Mouse (Mus musculus): Measurements from ENCODE around the gene Ilkap.

Ilkap gene

DNA sequence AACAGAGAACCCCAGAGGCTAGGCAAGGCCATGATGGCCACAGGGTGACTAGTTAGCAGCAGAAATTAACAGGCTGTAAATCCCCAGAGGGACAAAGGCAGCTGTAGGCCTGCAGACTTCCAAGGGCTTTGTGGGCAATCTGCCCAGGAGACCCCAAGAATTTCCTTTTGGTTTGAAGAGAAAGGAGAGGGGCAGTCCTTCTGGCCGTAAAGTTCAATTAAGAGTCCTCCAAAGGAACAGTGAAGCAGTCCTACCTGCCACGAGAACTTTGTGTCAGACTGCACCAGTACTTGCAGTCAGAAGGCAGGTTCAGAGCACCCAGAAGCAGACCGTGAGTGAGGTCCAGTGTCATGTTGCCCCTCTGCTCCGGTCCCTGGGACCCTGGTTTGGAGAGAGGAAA, 16.3 kb upstream of the Ilkap start:
- in situ Hi-C loops (cut with MseI, MboI) = no loop called here

DNA sequence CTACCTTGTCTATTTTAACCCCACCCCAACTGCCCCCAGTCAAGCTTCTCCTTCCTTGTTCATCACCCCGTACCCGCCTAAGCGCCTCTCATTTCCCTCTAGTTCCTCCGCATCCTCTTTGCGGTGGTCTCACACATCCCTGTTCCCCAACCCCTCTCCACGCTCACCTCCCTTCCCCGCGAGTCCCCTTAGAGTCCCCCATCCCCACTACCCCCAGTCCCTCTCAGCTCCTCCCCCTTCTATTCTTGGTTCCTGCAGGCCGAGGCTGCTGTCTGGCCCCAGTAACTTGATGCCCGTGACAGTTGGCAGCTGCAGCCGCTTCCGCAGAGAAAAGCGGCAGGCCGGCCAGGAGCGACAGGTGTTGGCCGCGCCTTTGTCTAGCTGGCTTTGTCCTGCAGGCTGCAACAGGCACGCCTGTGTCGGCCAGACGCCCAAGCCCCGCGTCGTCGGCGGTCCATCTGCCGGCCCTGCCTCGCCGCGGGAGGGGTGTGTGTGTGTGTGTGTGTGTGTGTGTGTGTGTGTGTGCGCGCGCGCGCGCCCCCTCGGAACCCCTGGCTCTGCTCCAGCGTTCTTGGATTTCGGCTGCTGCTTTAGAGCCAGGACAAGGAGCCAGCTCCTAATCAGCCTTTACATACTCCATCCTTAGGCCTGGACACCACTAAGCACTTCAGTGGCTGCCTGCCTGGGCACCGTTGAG, 15.4 kb upstream of the Ilkap start, which contains the start of gene Hes6:
TSS of gene Hes6 (minus strand) at position 141 of the 697 bp plus-strand sequence.
- in situ Hi-C loops (cut with MseI, MboI) = no loop called here

DNA sequence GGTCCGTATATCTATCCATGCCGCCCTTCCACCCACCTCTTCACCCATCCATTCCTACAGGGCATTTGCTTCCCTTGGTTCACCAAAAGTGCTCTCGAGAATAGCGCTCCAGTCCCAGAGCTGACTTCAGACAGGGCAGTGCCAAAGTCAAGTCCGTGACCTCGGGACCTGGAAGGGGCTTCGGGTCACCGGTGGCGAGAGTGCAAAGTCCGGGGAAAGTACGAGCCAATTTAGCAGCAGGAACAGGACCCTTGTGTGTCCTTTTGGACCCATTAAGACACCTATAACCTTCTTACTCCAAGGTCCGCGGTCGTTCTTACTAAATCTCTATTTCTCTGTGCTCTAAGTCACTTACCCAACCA, 14.9 kb upstream of the Ilkap start:
- in situ Hi-C loops (cut with MseI, MboI) = no loop called here

DNA sequence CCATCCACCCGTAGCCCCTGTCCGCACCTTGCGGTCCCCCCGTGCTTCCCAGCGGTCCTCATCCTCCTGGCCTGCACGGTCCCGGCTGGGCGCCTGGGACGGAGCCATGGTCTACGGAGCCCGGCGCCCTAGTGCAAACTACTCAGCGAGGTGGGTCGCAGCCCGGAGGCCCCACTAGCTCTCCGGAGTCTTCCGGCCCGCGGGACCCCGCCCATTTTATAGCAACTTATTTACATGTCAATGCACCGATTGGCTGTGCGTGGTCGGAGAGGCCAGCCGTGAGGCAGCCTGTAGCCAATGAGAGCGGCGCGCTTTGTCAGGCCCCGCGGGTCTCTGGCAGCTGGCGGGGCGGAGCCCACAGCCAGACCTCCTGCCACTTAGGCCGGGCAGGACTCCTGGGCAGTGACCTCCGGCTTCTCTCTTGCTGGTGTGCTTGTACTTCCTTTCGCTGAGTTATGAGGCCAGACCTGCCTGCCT, 14.5 kb upstream of the Ilkap start:
- in situ Hi-C loops (cut with MseI, MboI) = no loop called here

DNA sequence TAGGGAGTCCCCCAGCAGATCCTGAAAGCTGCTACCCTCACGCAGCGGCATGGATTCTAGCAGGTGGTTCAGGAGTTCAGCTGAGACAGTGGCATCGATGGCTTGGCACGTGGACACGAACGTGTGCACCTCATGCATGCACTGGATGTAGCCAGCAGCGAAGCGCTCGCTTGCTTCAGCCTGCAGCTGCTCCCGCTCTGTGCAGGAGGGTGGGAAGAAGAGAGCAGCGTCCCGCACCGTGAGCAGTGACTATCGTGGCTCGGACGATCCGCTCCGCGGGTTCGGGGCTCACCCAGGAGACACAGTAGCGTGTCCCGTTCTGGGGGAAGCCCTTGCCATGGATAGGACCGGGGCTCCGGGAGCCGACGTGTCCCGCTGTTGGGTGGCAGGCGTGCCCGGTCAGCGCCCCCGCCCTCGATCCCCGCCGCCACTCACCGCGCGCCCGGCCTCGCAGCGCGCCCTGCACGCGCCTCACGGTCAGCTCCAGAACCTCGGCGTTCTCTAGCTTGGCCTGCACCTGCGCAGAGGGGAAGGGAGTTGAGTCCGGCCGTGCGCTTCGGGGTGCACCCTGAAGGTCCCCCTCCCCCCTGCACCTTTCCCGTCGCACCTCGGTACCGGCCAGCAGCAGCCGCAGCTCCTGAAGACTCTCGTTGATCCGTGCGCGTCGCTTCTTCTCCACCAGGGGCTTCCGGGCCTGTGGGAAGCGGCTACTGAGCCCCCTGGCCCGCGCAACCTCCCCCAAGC, 13.8 kb upstream of the Ilkap start:
- in situ Hi-C loops (cut with MseI, MboI) = no loop called here

DNA sequence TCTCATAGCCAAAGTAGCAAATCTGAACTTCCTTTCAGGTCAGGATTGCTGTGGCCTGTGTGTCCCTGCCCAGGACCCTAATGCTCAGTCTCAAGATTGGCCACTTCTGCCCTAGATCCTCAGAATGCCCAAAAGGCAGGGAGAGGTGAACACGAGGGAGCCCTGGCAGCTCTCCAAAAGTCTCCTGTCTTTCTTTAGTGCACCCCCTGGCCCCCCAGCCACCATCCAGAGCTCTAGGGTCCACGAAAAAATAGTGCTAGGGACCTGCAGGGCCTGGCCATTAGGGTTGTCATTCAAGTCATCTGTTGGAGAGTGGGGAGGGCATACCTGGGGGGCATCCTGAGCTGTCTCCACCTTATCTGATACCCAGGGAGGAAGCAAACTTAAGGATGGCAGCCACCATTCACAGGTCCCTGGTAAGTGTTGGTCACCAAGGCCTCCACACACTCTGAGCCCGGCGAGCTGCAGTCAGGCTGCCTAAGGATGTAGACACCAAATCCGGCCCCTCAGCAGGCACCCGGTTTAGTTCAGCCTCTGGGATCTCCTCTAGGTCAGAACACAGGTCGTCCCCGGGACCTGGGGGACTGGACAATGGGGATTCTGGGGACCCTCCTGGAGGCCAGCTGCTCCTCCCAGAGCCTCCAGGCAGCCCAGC, 13.1 kb upstream of the Ilkap start:
- in situ Hi-C loops (cut with MseI, MboI) = no loop called here

DNA sequence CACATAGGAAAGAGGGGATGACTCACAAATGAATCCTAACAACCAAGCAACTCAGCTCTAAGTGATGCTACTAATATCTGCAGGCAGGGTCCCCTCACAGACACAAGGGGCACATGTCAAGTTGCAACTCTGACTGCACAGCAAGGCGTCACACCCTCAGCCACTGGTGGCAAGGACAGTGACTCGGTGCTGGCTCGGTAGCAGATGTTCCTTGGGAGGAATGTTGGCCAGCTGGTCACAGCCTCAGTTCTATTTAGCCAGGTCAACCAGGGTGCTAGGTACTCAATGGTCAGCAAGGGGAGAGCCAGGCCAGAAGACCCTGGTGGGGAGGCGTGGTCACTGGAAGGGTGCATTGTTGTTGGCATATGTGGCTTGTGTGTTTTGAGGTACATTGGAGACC, 9.2 kb upstream of the Ilkap start:
- in situ Hi-C loops (cut with MseI, MboI) = no loop called here

DNA sequence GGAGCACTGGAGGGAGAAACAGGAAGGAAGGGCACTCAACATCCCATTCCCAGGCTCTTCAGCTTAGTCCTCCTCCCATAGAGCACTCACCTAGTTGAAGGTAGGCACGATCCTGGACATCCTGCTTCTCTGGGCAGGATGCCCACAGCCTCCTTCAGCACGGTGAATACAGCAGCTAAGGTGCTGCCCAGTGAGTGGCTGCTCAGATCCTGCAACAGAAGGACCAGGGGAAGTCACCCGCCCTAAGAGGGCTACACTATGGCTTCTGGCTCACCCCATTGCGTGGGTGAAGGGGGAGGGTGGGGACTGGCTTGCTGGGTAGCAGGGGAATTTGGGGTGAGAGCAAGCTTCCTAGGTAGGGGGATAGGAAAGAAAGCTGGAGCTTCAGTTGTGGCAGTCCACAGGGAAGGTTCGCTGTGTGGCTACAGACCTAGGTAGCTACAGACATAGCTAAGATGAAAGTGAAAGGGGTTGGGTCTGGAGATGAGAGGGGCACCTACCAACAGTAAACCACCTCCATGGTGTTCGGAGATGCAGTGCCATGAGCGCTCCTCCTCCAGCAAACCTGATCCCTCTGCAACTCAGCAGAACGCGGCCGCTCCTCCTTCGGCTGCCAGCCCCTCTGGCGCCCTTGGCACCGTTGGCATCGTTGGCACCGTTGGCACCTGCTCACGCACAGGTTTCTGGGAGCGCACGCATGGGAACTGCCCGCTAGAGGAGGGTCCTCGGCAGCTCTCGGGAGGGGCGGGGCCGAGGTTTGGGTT, 7.0 kb upstream of the Ilkap start:
- in situ Hi-C loops (cut with MseI, MboI) = no loop called here

DNA sequence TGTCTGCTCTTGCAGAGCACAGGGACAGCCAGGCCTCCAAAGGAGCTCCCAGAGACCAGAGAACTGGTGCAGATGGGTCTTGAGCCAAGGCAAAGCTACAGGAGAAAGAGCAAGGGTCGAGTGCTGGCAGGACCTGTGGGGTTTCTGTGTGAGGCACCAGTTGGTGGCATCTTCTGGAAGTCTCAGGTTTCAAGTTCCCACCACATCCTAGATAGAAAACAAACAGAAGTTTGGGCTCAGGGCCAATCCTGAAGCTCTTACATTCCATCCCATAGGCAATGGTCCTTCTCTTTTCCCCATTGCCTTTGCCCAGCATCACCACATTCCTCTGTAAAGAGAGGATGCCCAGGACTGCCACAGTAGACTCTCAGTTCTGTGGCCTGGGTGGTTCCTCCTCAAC, 6.4 kb upstream of the Ilkap start:
- in situ Hi-C loops (cut with MseI, MboI) = no loop called here

DNA sequence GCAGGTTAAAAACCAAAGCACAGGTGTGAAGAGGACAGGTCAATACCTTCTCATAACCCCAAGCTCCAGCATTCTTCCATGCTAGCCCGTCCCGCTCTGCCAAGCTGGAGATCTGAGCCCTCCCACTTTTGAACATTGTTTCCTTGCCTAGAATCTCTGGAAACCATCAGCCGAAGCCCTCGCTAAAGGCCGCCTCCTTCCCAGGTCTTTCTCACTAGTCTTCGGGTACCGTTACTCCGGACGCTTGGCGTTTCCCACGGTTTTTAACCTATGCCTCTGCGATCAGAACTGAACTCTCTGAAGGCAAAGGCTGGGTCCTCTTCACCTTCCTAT, 722 bp downstream of the Ilkap start:
- in situ Hi-C loops (cut with MseI, MboI) = no loop called here

DNA sequence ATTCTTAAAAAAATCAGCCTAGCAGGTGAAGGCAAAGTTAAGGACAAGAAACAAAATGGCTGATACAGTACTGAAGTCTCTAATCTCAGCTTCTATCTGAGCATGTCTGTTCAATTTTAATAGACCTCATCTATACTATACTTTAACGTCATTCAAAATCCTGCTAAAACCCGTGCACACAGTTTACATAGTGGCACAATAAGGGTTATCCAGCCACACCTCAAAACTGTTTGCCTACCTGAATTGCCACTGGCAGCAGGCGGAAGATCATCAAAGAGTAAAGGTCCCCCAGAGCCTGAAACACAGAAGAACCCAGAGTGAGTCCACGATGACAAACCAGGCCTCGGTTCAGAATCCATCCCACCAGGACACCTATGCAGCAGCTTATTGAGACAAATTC, 8.2 kb downstream of the Ilkap start:
- in situ Hi-C loops (cut with MseI, MboI) = no loop called here

DNA sequence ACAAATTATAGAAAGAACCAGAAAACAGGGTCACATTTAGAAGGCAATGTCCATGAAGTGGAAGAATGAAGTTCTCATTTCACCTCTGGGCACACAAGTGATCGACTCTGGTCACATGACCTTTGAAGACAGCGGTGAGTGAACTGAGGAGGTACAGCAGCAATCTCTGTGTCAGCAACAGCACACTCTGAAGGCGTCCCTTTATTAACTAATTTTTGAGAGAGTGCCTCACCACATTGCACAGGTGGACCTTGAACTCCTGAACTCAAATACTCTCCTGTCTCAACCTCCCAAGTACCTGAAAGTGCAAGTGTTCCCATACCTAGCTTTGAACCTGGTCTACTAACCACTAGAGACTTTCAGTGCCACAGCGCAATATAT, 17.5 kb downstream of the Ilkap start:
- in situ Hi-C loops (cut with MseI, MboI) = no loop called here

DNA sequence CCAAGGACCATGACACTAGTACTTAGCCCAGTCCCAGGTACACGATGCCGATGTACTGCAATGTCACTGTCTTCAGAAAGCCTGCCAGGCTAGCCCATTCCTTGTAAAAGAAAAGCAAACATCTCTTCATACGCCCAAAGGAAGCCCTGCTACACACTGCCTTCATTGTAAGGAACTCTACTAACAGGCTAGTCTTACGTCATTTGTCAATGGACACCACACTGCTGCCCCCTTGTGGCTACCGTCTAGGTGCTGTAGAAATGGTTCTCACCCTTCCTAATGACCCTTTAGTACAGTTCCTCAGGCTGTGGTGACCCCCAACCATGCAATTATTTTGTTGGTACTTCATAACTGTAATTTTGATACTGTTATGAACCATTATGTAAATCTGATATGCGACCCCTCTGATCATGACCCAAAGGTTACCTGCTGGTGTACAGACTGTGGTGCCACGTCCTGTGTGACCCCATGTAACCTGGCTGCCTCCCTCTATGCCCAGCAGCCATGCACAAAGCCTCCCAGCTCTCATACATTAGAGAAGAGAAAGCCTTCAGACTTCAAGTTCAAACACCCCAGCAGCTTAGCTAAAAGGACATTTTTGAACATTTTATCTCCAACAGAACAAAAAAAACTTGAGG, 18.0 kb downstream of the Ilkap start:
- in situ Hi-C loops (cut with MseI, MboI) = no loop called here

DNA sequence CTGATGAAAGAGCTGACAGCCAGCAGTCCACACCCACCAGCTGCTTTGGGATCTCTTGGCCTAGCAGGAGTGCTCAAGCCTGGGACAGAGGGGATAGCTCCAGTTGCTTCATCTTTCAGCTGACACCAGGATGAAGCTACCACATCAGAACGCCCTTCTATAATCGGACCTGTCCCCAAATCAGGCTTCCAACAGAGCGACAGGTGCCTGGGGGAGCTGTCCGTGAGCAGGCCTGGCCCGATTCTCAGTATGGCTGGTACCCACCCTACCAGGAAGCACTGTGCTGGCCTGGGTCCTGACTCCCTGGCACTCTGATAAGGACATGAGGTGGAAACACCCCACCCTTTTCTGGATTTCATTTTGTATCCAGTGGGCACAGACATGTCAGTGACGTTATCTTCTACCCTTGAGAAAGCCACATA, 25.2 kb downstream of the Ilkap start:
- in situ Hi-C loops (cut with MseI, MboI) = no loop called here

DNA sequence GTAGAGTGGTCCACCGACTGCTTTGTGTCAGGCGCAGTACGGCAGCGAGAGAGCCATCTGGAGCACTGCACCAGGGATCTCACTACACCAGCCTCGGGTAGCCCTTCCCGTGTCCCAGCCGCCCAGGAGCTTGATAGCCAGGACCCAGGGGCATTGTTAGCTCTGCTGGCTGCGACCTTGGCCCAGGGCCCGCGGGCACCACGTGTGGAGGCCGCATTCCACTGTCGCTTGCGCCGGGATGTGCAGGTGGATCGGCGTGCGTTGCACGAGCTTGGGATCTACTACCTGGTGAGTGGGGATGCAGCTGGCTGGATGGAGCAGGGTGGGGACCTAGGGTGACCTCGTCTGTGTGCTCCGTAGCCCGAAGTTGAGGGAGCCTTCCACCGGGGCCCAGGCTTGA, 28.6 kb downstream of the Ilkap start:
- in situ Hi-C loops (cut with MseI, MboI) = no loop called here

DNA sequence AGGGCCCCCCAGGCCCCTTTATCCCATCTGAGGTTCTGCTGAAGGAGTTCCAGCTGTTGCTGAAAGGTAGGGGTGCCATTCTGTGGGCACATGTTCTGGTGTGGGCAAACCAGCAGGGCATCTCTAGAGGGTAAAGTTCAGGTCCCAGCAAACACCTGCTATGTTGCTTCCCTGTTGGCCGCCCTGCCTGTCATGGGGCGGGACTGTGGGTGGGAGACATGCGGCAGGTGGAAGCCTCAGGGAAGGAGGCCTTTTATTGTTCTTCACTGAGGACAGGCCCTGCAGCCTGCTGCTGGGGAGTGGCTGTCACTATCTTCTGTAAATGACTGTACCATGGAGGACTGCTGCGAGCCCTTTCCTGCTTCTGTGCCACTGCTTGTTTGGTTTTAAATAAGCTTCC, 29.2 kb downstream of the Ilkap start:
- in situ Hi-C loops (cut with MseI, MboI) = no loop called here

DNA sequence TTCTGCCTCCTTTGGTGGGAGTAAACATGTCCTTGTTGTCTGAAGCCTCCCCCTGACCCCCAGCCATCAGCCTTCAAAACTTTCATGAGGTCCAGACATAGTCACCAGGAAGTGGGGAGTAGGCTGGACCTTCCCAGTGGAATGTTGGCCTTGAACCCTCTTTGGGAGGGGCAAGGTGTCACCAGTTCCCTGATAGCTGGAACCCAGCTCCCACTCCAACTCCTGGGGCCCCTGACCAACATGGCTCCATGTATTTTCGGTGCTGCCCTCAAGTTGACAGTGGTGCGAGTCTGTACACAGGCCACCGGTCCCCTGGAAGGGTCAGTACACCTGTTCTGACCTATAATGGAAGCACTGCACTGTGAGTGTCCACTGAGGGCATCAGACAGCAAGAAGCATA, 31.3 kb downstream of the Ilkap start:
- in situ Hi-C loops (cut with MseI, MboI) = no loop called here

DNA sequence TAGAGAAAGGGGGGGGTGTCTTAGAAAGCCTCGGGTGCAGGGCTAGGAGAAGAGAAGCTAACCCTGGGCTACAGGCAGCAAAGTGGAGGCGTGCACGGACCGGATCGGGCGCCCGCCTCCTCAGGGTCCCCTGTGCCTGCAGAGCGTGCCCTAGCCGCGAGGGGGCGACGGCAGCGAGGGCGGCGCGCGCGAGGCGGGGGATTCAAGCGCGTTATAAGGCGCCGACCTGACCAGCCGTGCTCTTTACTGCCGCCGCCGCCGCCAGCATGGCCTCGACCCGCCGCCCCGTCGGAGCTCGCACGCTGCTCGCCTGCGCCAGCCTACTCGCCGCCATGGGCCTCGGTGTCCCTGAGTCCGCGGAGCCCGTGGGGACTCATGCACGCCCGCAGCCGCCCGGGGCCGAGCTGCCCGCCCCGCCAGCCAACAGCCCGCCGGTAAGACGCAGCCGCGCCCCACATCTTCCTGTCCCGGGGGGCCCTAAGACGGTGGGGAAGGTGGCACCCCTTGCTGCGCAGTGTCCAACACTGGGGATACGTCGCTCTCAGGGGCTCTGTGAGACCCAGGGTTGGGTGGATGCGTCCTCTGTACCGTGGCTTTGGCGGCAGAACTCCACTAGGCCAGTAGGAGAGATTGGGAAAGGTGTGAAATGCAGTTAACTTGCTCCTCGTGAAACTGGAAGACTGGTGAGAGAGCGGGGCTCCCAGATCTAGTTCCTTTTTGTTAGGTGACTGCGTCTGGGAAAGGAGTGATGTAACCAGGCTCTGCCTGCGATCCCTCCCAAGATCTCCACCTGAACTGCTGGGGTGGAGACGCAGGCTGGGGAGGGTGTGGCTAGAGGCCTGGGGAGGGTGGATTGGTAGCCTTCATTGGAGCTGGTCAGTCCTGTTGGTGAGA, 32.2 kb downstream of the Ilkap start, which contains the start of gene Erfe:
TSS of gene Erfe (plus strand) at position 216 of the 894 bp plus-strand sequence.
- in situ Hi-C loops (cut with MseI, MboI) = no loop called here

DNA sequence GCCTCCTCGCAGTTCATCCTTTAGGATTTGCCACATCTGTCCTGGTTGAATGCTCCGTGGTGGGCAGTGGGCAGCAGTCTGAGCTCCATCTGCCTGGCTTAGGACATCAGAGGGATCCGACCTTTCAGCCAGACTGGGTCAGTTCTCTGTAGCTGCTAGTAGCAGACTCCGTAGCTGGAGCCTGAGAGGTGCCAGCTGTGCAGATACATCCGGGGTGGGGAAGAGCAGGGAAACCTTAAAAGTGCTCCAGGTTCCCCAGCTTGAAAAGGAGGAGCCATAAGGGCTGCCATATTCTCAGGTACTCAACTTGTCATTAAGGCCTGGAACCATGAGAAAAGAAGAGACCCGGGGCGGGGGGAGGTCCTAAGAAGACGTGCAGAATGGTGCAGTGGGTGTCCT, 32.8 kb downstream of the Ilkap start:
- in situ Hi-C loops (cut with MseI, MboI) = no loop called here

DNA sequence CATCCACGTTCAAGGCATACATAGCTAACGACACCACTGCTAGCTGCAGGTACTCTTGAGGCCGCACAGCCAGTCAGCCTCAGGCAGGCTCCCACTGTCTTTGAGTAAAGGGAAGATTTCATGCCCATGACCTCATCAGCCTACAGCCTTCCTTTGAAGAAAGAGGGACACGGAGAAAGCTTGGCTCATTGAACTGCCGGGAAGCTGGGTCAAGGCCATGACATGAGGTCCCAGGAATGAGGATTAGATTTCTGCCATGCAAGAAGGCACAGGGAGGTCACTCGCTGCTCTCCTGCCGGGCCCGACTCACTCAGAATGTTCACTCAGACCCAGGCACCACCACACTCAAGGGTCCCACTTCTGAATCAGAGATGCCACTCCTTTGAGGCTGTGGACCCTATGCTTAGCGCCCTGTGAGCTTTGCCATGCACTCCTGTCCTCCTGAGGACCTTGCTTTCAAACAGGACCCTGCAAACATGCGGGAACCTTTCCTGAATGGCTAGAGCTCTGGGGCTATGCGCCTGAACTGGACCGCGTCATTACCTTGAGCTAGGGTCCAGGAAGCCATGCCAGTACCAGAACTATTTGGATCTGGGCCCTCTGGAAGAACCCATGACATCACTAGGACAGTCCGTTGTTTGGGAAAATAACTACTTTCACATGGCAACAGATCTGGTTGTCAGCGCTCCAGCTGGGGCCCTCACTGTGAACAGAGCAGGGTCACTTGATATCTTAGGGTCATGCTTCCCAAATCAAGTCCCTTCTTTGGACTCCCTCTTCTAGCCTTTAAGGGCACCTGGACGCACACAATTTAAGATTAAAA, 33.6 kb downstream of the Ilkap start:
- in situ Hi-C loops (cut with MseI, MboI) = no loop called here

Measured in mouse trophoblast stem cell (cell line).